Mouse (Mus musculus) myocyte (in vitro differentiated cells): ENCODE measurements around the gene Aldh1l1. TPM values are rescaled to one million over a fixed set of nuclear protein-coding genes. Genes with fewer than 3 reads are reported as not detected.

Experiments
- H3K27me3 ChIP-seq: one replicate; pipeline ENCODE4 v1.6.1; 2011; ENCODE audit not compliant: control insufficient read depth, insufficient read depth, insufficient read length
- H3K36me3 ChIP-seq: one replicate; pipeline ENCODE4 v1.6.1; 2011; ENCODE audit not compliant: control insufficient read depth, insufficient read depth
- H3K4me2 ChIP-seq: one replicate; pipeline ENCODE4 v1.6.1; 2011; ENCODE audit warnings: low read depth, control low read depth
- H3K4me3 ChIP-seq: one replicate; pipeline ENCODE4 v1.5.1; 2011; ENCODE audit warnings: mild to moderate bottlenecking, control low read depth, moderate library complexity
- H3K79me2 ChIP-seq: one replicate; pipeline ENCODE4 v1.6.1; 2011; ENCODE audit not compliant: control insufficient read depth, insufficient read depth
- H3ac ChIP-seq: one replicate; pipeline ENCODE4 v1.6.1; 2011; ENCODE audit not compliant: control insufficient read depth, insufficient read length
- CEBPB ChIP-seq: IDR thresholded peaks from 2 replicates; pipeline ENCODE4 v1.6.1; 2011; ENCODE audit warnings: mild to moderate bottlenecking, moderate library complexity; ENCODE audit not compliant: poor library complexity, insufficient read depth, severe bottlenecking
- E2F4 ChIP-seq: IDR thresholded peaks from one replicate; pipeline ENCODE4 v1.6.1; 2011; ENCODE audit warnings: mild to moderate bottlenecking, control low read depth, moderate library complexity; ENCODE audit not compliant: insufficient read depth
- MAX ChIP-seq: IDR thresholded peaks from one replicate; pipeline ENCODE4 v1.6.1; 2011; ENCODE audit warnings: low read depth, mild to moderate bottlenecking, control low read depth
- MYOD1 ChIP-seq, 3 experiments: IDR thresholded peaks; one replicate each; pipeline ENCODE4 v1.6.1; 2011; ENCODE audit warnings: control low read depth in 2 of 3, low read depth in 2 of 3, mild to moderate bottlenecking in 2 of 3, moderate library complexity in 1 of 3; ENCODE audit not compliant: insufficient read length in 2 of 3, control insufficient read depth in 1 of 3
- MYOG ChIP-seq, 3 experiments: IDR thresholded peaks; one replicate each; pipeline ENCODE4 v1.6.1; 2011; ENCODE audit warnings: control low read depth in 2 of 3, low read depth in 2 of 3, mild to moderate bottlenecking in 2 of 3; ENCODE audit not compliant: insufficient read length in 2 of 3, control insufficient read depth in 1 of 3, insufficient read depth in 1 of 3
- POLR2A ChIP-seq: IDR thresholded peaks from one replicate; pipeline ENCODE4 v1.6.1; 2011; ENCODE audit warnings: low read depth, mild to moderate bottlenecking, control low read depth, moderate library complexity; ENCODE audit not compliant: insufficient read length
- POLR2AphosphoS2 ChIP-seq: IDR thresholded peaks from one replicate; pipeline ENCODE4 v1.6.1; 2011; ENCODE audit warnings: low read depth, control low read depth; ENCODE audit not compliant: insufficient read length
- REST ChIP-seq: IDR thresholded peaks from one replicate; pipeline ENCODE4 v1.6.1; 2011; ENCODE audit warnings: mild to moderate bottlenecking, control low read depth, moderate library complexity; ENCODE audit not compliant: insufficient read depth, insufficient read length
- SRF ChIP-seq: IDR thresholded peaks from one replicate; pipeline ENCODE4 v1.6.1; 2011; ENCODE audit warnings: low read depth; ENCODE audit not compliant: control insufficient read depth, insufficient read length
- TCF12 ChIP-seq: IDR thresholded peaks from one replicate; pipeline ENCODE4 v1.6.1; 2011; ENCODE audit warnings: mild to moderate bottlenecking, control low read depth; ENCODE audit not compliant: poor library complexity, insufficient read depth, severe bottlenecking
- TCF3 ChIP-seq: IDR thresholded peaks from one replicate; pipeline ENCODE4 v1.6.1; 2011; ENCODE audit warnings: low read depth, control low read depth; ENCODE audit not compliant: insufficient read length
- USF1 ChIP-seq: IDR thresholded peaks from one replicate; pipeline ENCODE4 v1.6.1; 2011; ENCODE audit warnings: low read depth, mild to moderate bottlenecking, control low read depth, moderate library complexity
- polyA plus RNA-seq: library from polyadenylated mRNA; unstranded; fragments of >200 nt; fragmentation: generic; extraction: Trizol; gene quantifications from one replicate; pipeline ENCODE4 v1.2.1, GENCODE M21; 2012; ENCODE audit warnings: missing spikeins

Aldh1l1 gene
- polyA plus RNA-seq, 1 experiment: 1.1 TPM

DNA sequence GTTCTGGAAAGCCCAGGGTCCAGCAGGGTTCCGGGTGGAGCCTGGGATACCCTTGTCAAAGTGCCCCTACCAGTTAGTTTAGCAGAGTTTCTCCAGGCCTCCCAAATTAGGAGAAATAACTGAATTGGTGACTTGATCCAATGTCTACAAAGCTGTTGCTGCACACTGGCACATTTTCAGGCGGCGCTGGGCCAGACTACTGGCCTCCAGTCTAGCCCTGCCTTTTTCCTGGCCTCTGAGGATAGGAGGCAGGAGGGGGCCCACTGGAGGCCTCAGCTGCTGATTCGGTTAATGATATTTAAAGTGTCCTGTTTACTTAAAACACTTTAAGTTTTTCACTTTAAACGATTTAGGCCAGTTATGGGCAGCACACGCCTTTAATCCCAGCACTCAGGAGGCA, 138.0 kb downstream of the Aldh1l1 start:
- no peak for TF ChIP-seq TCF3
- H3ac ChIP-seq: no peak overlapping the region
- no peak overlapping the region for H3K4me3 ChIP-seq
- H3K27me3 ChIP-seq: peaks cover 13% of the 10 kb centered on the region
- H3K4me2 ChIP-seq: no peak overlapping the region
- H3K36me3 ChIP-seq: no peaks in the 10 kb centered on the region
- H3K79me2 ChIP-seq: no peaks in the 10 kb centered on the region

DNA sequence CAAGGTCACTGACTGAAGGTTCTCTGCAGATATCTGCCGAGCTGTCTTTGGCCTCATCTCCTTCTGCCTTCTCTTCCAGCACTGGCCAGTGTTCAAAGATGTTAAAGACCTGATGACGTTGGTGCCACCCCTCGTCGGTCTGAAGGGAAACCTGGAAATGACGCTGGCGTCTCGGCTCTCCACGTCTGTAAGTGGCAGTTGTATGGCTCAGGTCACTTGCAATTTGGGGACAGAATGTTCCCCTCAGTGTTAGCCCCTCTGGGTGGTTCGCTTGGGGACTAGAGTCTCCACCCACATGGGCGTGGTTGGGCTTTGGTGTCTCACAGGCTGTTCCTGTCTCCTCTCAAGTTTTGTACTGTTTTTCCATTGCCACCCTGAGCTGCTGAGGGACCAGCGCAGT, 138.5 kb downstream of the Aldh1l1 start:
- TF ChIP-seq CEBPB: no peak
- no peak for TF ChIP-seq SRF
- no peak for TF ChIP-seq POLR2A
- TF ChIP-seq TCF12: no peak
- TF ChIP-seq POLR2AphosphoS2: no peak
- no peak for TF ChIP-seq MAX
- TF ChIP-seq MYOD1 (IDR thresholded peaks at IDR 0.05; ENCODE audit: control insufficient read depth in 1 of 3, insufficient read length in 2 of 3, low read depth in 2 of 3): no peak
- no peak for TF ChIP-seq REST
- TF ChIP-seq TCF3: no peak
- TF ChIP-seq USF1: no peak
- no peak for TF ChIP-seq E2F4
- no peak for TF ChIP-seq MYOG (IDR thresholded peaks at IDR 0.05; ENCODE audit: control insufficient read depth in 1 of 3, insufficient read depth in 1 of 3, insufficient read length in 2 of 3, low read depth in 2 of 3)
- Histone ChIP-seq H3K4me2 (no peak overlapping the region), H3K36me3 (no peaks in the 10 kb centered on the region), H3ac (no peak overlapping the region), H3K4me3 (no peak overlapping the region), H3K79me2 (no peaks in the 10 kb centered on the region), H3K27me3 (peaks cover 13% of the 10 kb centered on the region)

DNA sequence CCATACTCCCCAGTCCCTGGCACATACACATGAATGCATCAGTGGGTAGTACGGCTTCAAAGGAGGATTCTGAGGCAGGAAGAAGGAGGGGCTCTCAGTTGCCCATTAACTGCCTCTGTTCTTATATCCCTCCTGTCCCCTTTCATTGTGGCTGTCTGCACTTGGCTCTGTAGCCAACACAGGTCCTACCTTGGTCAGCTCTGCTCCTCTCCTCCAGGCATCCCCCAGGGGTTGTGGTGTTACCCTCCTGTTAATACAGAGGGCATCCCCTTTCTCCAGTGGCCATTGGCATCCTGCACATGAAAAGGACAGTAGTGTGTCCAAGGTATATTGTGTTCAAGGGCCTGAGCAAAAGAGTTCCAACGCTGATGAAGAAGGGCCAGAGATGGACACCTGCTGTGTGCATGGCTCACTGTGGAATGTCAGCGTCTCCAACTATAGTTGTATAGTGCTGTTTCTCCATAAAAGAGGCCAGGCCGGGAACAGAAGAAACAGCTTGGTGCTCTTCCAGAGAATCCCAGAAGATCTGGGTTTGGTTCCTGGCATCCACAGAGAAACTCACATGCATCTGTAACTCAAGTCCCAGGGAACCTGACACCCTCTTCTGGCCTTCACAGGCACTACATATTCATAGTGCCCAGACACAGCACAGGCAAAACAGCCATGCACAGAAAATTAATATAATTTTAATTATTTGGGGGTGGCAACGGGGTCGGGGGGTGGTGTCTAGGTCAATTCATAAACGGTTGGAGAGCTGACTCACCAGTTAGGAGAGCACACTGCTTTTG, 139.2 kb downstream of the Aldh1l1 start:
- Histone ChIP-seq H3K36me3 (no peaks in the 10 kb centered on the region), H3K27me3 (peaks cover 13% of the 10 kb centered on the region), H3K79me2 (no peaks in the 10 kb centered on the region), H3K4me2 (no peak overlapping the region), H3ac (no peak overlapping the region), H3K4me3 (no peak overlapping the region)
- TF ChIP-seq REST (no peak), POLR2AphosphoS2 (no peak), MYOD1 (IDR thresholded peaks at IDR 0.05; ENCODE audit: control insufficient read depth in 1 of 3, insufficient read length in 2 of 3, low read depth in 2 of 3) (no peak), TCF12 (no peak), CEBPB (no peak), POLR2A (no peak), MYOG (IDR thresholded peaks at IDR 0.05; ENCODE audit: control insufficient read depth in 1 of 3, insufficient read depth in 1 of 3, insufficient read length in 2 of 3, low read depth in 2 of 3) (no peak), TCF3 (no peak)

DNA sequence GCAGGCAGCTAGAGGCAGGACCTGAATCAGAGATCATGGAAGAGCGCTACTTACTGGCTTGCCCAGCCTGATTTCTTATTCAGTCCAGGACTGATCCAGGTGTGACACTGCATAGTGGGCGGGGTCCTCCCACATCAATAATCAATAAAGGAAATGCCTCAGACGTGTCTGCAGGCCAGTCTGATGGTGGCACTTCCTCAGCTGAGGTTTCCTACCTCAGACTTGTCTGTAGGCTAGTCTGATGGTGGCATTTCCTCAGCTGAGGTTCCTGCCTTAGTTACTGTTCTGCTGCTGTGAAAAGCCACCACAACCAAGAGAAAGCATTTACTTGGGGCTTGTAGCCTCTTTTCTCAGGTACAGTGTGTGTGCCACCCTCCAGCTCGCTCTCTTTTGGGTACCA, 141.3 kb downstream of the Aldh1l1 start:
- no peak overlapping the region for H3K4me2 ChIP-seq
- H3K36me3 ChIP-seq: no peaks in the 10 kb centered on the region
- H3K27me3 ChIP-seq: peaks cover 6% of the 10 kb centered on the region
- no peak overlapping the region for H3ac ChIP-seq
- H3K79me2 ChIP-seq: no peaks in the 10 kb centered on the region
- H3K4me3 ChIP-seq: no peak overlapping the region
- TF ChIP-seq MYOD1 (IDR thresholded peaks at IDR 0.05; ENCODE audit: control insufficient read depth in 1 of 3, insufficient read length in 2 of 3, low read depth in 2 of 3) (no peak), REST (no peak), MYOG (IDR thresholded peaks at IDR 0.05; ENCODE audit: control insufficient read depth in 1 of 3, insufficient read depth in 1 of 3, insufficient read length in 2 of 3, low read depth in 2 of 3) (no peak), E2F4 (no peak), POLR2AphosphoS2 (no peak), TCF3 (no peak), SRF (no peak), CEBPB (no peak)

DNA sequence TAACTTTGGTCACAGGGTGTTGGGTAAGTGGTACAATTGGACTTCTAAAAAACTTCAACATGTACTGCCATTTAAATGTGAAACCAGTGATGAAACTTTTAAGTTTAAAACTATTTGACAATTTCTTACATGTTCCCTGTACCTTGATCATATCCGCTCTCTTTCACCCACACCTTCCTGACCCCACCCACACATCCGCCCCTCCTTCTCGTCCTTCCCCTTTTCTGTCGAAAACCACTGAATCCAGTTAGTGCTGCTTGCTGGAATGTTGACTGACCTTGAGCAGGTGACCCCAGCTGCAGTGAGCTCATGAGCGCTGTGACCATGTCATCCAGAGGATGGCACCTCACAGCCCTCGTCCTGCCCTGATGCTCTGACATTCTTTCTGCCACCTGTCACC, 143.3 kb downstream of the Aldh1l1 start:
- TF ChIP-seq POLR2AphosphoS2 (no peak), TCF12 (no peak), MAX (no peak), TCF3 (no peak), REST (no peak), USF1 (no peak), SRF (no peak), CEBPB (no peak), E2F4 (no peak), MYOD1 (IDR thresholded peaks at IDR 0.05; ENCODE audit: control insufficient read depth in 1 of 3, insufficient read length in 2 of 3, low read depth in 2 of 3) (no peak), POLR2A (no peak), MYOG (IDR thresholded peaks at IDR 0.05; ENCODE audit: control insufficient read depth in 1 of 3, insufficient read depth in 1 of 3, insufficient read length in 2 of 3, low read depth in 2 of 3) (no peak)
- no peak overlapping the region for H3K4me2 ChIP-seq
- H3K27me3 ChIP-seq: no peaks in the 10 kb centered on the region
- H3ac ChIP-seq: no peak overlapping the region
- H3K36me3 ChIP-seq: no peaks in the 10 kb centered on the region
- H3K79me2 ChIP-seq: no peaks in the 10 kb centered on the region
- H3K4me3 ChIP-seq: no peak overlapping the region
